Mouse (Mus musculus): ENCODE measurements around the gene Rtp4.
A peak's percentile ranks its signal among the peaks of the same experiment; 100 is the strongest.

Gene Rtp4

GRCm38 (mm10) chr16:23591119-23592105 is 71.3 kb downstream of the Rtp4 start:
- Histone ChIP-seq H3K27me3 (ENCODE audit: control insufficient read depth, insufficient read depth, low read length, poor library complexity, severe bottlenecking) (no peaks in the 10 kb centered on the region), H3K36me3 (ENCODE audit: control insufficient read depth, insufficient read depth, low read length, poor library complexity, severe bottlenecking) (no peaks in the 10 kb centered on the region)
- DNase-seq (ENCODE audit: low read depth, low spot score), result no peak

DNA sequence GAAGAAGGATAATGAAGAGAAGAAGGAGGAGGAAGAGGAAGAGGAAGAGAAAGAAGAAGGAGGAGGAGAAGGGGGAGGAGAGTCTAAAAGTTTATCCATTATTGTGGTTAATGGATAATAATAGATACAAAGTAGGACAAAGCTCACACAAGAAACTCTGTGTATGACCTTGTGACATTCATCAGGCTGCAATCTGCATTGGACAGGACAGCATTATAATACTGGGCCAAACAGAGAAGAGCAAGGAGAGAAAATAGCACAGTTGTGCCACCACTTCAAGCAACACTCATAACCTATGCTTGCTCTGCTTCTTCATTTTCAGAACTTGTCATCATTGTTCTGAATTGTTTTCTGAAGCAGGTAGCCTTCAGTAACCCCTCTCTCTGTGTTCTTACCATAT is 72.4 kb downstream of the Rtp4 start:
- no peaks in the 10 kb centered on the region for H3K36me3 ChIP-seq (ENCODE audit: control insufficient read depth, insufficient read depth, low read length, poor library complexity, severe bottlenecking)
- H3K27me3 ChIP-seq (ENCODE audit: control insufficient read depth, insufficient read depth, low read length, poor library complexity, severe bottlenecking), result no peaks in the 10 kb centered on the region
- no peak for DNase-seq (ENCODE audit: low read depth, low spot score)

- Histone ChIP-seq H3K27me3 (ENCODE audit: control insufficient read depth, insufficient read depth, low read length, poor library complexity, severe bottlenecking) (no peaks in the 10 kb centered on the region), H3K36me3 (ENCODE audit: control insufficient read depth, insufficient read depth, low read length, poor library complexity, severe bottlenecking) (no peaks in the 10 kb centered on the region)
- no peak for DNase-seq (ENCODE audit: low read depth, low spot score)
Measured at GRCm38 (mm10) chr16:23596696-23597095, 76.6 kb downstream of the Rtp4 start.

DNA sequence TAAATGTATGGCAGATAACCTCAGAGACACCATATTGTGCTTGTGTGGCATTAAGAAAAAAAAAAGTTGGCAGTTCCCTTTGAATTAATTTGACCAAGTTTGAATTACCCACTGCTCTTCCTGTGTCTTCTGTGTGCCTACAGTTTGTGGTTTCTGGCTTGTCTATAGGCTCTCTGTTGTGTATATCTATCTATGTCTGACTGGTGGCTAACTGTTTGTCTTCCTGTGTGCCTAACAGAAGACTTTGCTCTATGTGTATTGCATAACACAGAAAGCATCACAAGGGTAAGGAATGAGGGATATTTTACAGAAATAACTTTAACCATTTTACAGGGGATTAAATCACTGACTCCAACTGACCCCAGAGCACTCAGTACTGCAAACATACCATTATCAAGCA is 77.9 kb downstream of the Rtp4 start:
- H3K36me3 ChIP-seq (ENCODE audit: control insufficient read depth, insufficient read depth, low read length, poor library complexity, severe bottlenecking), result no peaks in the 10 kb centered on the region
- H3K27me3 ChIP-seq (ENCODE audit: control insufficient read depth, insufficient read depth, low read length, poor library complexity, severe bottlenecking), result no peaks in the 10 kb centered on the region
- DNase-seq (ENCODE audit: low read depth, low spot score), result no peak

DNA sequence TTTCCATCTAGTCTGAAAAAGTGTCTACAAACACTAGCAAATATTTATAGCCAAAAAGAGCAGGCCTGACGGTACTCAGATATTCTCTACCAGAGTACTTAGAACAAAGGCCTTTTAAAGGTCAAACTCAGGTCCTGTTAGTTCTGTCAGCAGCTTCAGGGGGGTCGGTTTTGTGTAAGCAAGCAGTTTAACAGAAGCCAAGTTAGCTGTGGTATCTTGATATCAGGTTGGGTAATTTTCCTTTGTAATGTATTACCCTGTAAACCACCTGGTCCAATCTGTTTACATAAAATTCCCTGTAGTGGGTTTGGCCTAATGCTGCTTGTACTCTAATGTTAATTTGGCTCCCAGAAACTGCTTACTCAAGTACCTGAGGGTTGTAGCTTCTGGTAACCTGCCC is 86.1 kb downstream of the Rtp4 start:
- H3K36me3 ChIP-seq (ENCODE audit: control insufficient read depth, insufficient read depth, low read length, poor library complexity, severe bottlenecking), result no peaks in the 10 kb centered on the region
- no peaks in the 10 kb centered on the region for H3K27me3 ChIP-seq (ENCODE audit: control insufficient read depth, insufficient read depth, low read length, poor library complexity, severe bottlenecking)
- DNase-seq (ENCODE audit: low read depth, low spot score), result no peak

DNA sequence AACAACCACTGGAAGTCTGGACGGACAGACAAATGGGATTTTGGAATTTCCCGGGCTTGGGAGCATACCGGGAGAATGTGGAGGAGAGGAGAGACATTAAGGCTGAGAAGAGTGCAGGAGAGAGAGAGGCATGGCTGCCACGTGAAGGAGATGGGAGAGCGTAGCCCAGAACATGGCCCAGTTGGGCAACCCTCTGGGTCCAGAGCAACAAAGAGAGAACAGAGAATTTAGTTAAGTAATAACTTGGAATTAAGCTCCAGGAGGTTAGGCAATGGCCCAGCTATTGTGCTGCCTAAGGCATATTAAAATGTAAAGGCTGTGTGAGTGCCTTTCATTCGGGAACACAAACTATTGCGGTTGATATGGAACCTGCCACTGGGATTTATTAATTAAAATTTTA is 86.6 kb downstream of the Rtp4 start:
- DNase-seq (ENCODE audit: low read depth, low spot score), result no peak
- no peaks in the 10 kb centered on the region for H3K36me3 ChIP-seq (ENCODE audit: control insufficient read depth, insufficient read depth, low read length, poor library complexity, severe bottlenecking)
- H3K27me3 ChIP-seq (ENCODE audit: control insufficient read depth, insufficient read depth, low read length, poor library complexity, severe bottlenecking), result no peaks in the 10 kb centered on the region

GRCm38 (mm10) chr16:23607911-23608410 is 87.9 kb downstream of the Rtp4 start:
- H3K36me3 ChIP-seq (ENCODE audit: control insufficient read depth, insufficient read depth, low read length, poor library complexity, severe bottlenecking), result no peaks in the 10 kb centered on the region; the same call in 1 of the 2 replicates
- H3K27me3 ChIP-seq (ENCODE audit: control insufficient read depth, insufficient read depth, low read length, poor library complexity, severe bottlenecking), result no peaks in the 10 kb centered on the region
- no peak for DNase-seq (ENCODE audit: low read depth, low spot score)

GRCm38 (mm10) chr16:23609748-23610185 is 89.7 kb downstream of the Rtp4 start:
- Histone ChIP-seq H3K27me3 (ENCODE audit: control insufficient read depth, insufficient read depth, low read length, poor library complexity, severe bottlenecking) (no peaks in the 10 kb centered on the region), H3K36me3 (ENCODE audit: control insufficient read depth, insufficient read depth, low read length, poor library complexity, severe bottlenecking) (no peaks in the 10 kb centered on the region; the same call in 1 of the 2 replicates)
- peak; percentile 63 for DNase-seq (ENCODE audit: low read depth, low spot score)

DNA sequence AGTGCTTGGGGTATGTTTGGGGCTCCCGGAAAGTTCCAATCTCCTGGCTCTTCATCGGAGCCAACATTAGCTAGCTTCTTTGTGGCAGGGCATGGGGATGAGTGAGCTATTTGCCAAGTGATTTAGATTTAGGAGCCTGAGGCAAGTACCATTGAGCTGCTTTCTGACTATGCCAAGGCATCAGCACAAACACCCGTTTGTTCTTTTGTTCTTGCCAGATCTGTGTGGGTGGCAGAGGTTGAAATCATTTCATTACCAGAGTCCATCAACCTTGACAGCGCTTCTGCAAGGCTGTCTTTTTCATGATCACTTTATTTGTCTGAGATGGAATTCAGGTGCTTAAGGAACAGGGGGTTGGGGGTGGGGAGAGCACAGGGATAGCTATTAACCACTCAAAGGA is 104.1 kb downstream of the Rtp4 start:
- DNase-seq (ENCODE audit: low read depth, low spot score), result no peak
- no peaks in the 10 kb centered on the region for H3K27me3 ChIP-seq (ENCODE audit: control insufficient read depth, insufficient read depth, low read length, poor library complexity, severe bottlenecking)
- no peaks in the 10 kb centered on the region for H3K36me3 ChIP-seq (ENCODE audit: control insufficient read depth, insufficient read depth, low read length, poor library complexity, severe bottlenecking)

- Histone ChIP-seq H3K36me3 (ENCODE audit: control insufficient read depth, insufficient read depth, low read length, poor library complexity, severe bottlenecking) (no peaks in the 10 kb centered on the region), H3K27me3 (ENCODE audit: control insufficient read depth, insufficient read depth, low read length, poor library complexity, severe bottlenecking) (no peaks in the 10 kb centered on the region; the same call in 1 of the 2 replicates)
- DNase-seq (ENCODE audit: low read depth, low spot score), result no peak
Measured at GRCm38 (mm10) chr16:23631531-23631930, 111.4 kb downstream of the Rtp4 start.

DNA sequence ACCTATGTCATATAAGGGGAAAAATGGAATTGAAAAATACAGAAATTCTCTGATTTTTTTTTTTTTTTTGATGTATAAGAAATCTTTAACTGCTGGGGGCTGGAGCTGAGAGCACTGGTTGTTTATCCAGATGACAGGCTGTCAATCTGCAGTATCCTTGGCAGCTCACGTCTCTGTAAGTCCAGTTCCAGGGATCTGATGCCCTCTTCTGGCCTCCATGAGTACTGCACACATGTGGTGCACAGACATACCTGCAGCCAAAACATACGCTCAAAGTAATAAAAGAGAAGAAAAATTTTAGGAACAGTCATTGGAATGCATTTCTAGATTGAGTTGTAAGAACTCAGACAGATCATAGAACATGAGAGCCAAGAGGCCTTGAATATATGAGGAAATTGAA is 112.6 kb downstream of the Rtp4 start:
- H3K36me3 ChIP-seq (ENCODE audit: control insufficient read depth, insufficient read depth, low read length, poor library complexity, severe bottlenecking), result no peaks in the 10 kb centered on the region
- peak; percentile 31 for DNase-seq (ENCODE audit: low read depth, low spot score)

DNA sequence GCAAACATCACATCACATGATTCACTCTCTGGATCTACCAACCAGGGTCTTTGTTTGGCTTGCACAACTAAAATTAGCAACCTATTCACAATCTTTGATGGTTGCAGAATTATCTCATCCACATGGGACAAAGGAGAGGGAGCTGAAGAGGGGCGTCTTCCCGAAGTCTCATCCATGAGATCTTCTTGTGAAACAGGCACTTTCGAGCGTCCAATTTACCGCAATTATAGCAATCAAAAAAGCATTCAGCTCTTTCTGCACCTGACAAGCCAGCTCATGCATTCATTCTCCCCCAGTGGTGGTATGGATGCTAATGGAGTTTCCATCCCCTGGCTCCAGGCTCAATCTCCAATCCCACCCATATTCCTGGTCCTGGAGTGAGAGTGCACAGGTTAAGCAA is 132.9 kb downstream of the Rtp4 start:
- DNase-seq (ENCODE audit: low read depth, low spot score), result no peak
- H3K36me3 ChIP-seq (ENCODE audit: control insufficient read depth, insufficient read depth, low read length, poor library complexity, severe bottlenecking), result no peaks in the 10 kb centered on the region
- H3K27me3 ChIP-seq (ENCODE audit: control insufficient read depth, insufficient read depth, low read length, poor library complexity, severe bottlenecking), result no peaks in the 10 kb centered on the region; the same call in 1 of the 2 replicates

More for the DNA sequence above, 112.6 kb downstream of the Rtp4 start:
- H3K27me3 ChIP-seq (ENCODE audit: control insufficient read depth, insufficient read depth, low read length, poor library complexity, severe bottlenecking), result no peaks in the 10 kb centered on the region; the same call in 1 of the 2 replicates

DNA sequence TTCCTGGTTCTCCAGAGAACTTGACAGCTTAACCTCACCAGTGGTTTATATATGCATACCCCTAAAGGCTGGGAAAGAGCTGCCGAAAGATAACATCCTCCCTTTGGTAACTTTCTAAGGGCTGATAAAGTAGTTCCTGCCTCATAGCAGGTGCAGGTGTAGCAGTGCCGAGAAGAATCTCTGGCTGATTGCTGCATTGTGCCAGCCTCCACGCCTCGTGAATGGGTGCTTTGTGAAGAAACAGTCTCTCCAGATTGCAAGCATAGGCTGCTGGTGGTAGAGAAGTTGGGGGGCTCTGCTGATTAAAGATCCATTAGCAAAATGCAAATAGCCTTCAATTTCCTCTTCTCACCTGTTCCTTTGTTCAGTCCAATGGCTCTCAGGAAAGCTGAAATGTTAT is 133.4 kb downstream of the Rtp4 start:
- Histone ChIP-seq H3K27me3 (ENCODE audit: control insufficient read depth, insufficient read depth, low read length, poor library complexity, severe bottlenecking) (no peaks in the 10 kb centered on the region; the same call in 1 of the 2 replicates), H3K36me3 (ENCODE audit: control insufficient read depth, insufficient read depth, low read length, poor library complexity, severe bottlenecking) (no peaks in the 10 kb centered on the region)
- DNase-seq (ENCODE audit: low read depth, low spot score), result no peak

- H3K36me3 ChIP-seq (ENCODE audit: control insufficient read depth, insufficient read depth, low read length, poor library complexity, severe bottlenecking), result no peaks in the 10 kb centered on the region
- DNase-seq (ENCODE audit: low read depth, low spot score), result no peak
- H3K27me3 ChIP-seq (ENCODE audit: control insufficient read depth, insufficient read depth, low read length, poor library complexity, severe bottlenecking), result no peaks in the 10 kb centered on the region; the same call in 1 of the 2 replicates
Measured at GRCm38 (mm10) chr16:23659597-23660531, 139.8 kb downstream of the Rtp4 start.
